Mouse (Mus musculus) forebrain, postnatal 0 days (tissue): ENCODE measurements at regions not wholly inside any gene's neighbourhood (a gene's known extent, or its start where the extent isn't known, plus 50 kb on each side); places are given as distances from the start of the nearest gene placed in this dataset.
"Not testable (repeated sequence)": the region's sequence is repeated elsewhere in the genome, so short reads cannot be mapped to it uniquely, and the experiment has no call there.

Experiments
- ATAC-seq: fragments of 200-750 bp; cut with Nextera tagmentation; 2 replicates; pipeline ENCODE4 v1.8.0; 2017; ENCODE audit warnings: mild to moderate bottlenecking, moderate library complexity
- DNase-seq: peaks from one replicate; pipeline ENCODE4 v3.0.0-alpha.2; 2015
- H3K27ac ChIP-seq: fragments of 300-500 bp; sonication (generic); 2 replicates; pipeline ENCODE4 v1.5.1; 2014; ENCODE audit warnings: low read depth, mild to moderate bottlenecking, antibody characterized with exemption, low read length, moderate library complexity, mixed read lengths
- H3K27me3 ChIP-seq: fragments of 300-500 bp; sonication (generic); 2 replicates; pipeline ENCODE4 v1.6.1; 2014; ENCODE audit warnings: mild to moderate bottlenecking, low read length, mixed read lengths; ENCODE audit not compliant: insufficient read depth
- H3K36me3 ChIP-seq: fragments of 300-500 bp; sonication (generic); 2 replicates; pipeline ENCODE4 v1.6.1; 2014; ENCODE audit warnings: mild to moderate bottlenecking, moderate library complexity; ENCODE audit not compliant: insufficient read depth
- H3K4me1 ChIP-seq: fragments of 300-500 bp; sonication (generic); 2 replicates; pipeline ENCODE4 v1.6.1; 2014; ENCODE audit warnings: antibody characterized with exemption; ENCODE audit not compliant: insufficient read depth
- H3K4me2 ChIP-seq: fragments of 300-500 bp; sonication (generic); 2 replicates; pipeline ENCODE4 v1.6.1; 2014; ENCODE audit warnings: low read depth, mild to moderate bottlenecking, moderate library complexity
- H3K4me3 ChIP-seq: fragments of 300-500 bp; sonication (generic); 2 replicates; pipeline ENCODE4 v1.5.1; 2014; ENCODE audit warnings: low read depth, low read length, mixed read lengths
- H3K9ac ChIP-seq: fragments of 300-500 bp; sonication (generic); 2 replicates; pipeline ENCODE4 v1.6.1; 2014; ENCODE audit warnings: mild to moderate bottlenecking
- H3K9me3 ChIP-seq: fragments of 300-500 bp; sonication (generic); 2 replicates; pipeline ENCODE4 v1.6.1; 2016; ENCODE audit warnings: low read length
- CTCF ChIP-seq: sonication (generic); IDR thresholded peaks from 2 replicates; pipeline ENCODE4 v1.5.1; 2016; ENCODE audit warnings: antibody characterized with exemption, control low read depth, low read depth
- WGBS: fragments of 180-500 bp; shearing (Covaris S2); extraction: QIAGEN DNeasy Blood & Tissue Kit; methylation state at CpG from one replicate; pipeline ENCODE4 v1.1.7; 2014; 5-methylcytosine and 5-hydroxymethylcytosine counted together

- no peak overlapping the region for H3K9ac ChIP-seq
- DNase-seq (no peak), ATAC-seq (no peak)
- 23% methylated on average over 4 of the region's 4 CpGs for WGBS
- H3K4me1 ChIP-seq: 0 out of 2 replicates have a peak, but pooled peaks cover 10% of the 10 kb centered on the region
- peaks cover 15% of the 10 kb centered on the region for H3K27me3 ChIP-seq
- TF ChIP-seq CTCF: no peak
- H3K9me3 ChIP-seq: no peaks in the 10 kb centered on the region
- H3K4me3 ChIP-seq: no peak overlapping the region
- H3K4me2 ChIP-seq: no peak overlapping the region
- no peak overlapping the region for H3K27ac ChIP-seq
- H3K36me3 ChIP-seq: no peaks in the 10 kb centered on the region
These were observed 132.0 kb upstream of the Kiz start for GRCm38 (mm10) chr2:146723671-146724070.

GRCm38 (mm10) chr2:146724142-146724679, 131.5 kb upstream of the Kiz start:
- no peak for TF ChIP-seq CTCF
- Histone ChIP-seq H3K27me3 (peaks cover 15% of the 10 kb centered on the region), H3K4me3 (no peak overlapping the region), H3K9me3 (no peaks in the 10 kb centered on the region), H3K27ac (no peak overlapping the region), H3K9ac (no peak overlapping the region), H3K36me3 (no peaks in the 10 kb centered on the region), H3K4me2 (no peak overlapping the region), H3K4me1 (0 out of 2 replicates have a peak, but pooled peaks cover 10% of the 10 kb centered on the region)
- DNase-seq (no peak), ATAC-seq (no peak)
- WGBS: 17% methylated on average over 10 of the region's 10 CpGs

GRCm38 (mm10) chr2:146724924-146725555, 130.6 kb upstream of the Kiz start:
- no peak for TF ChIP-seq CTCF
- no peak overlapping the region for H3K4me3 ChIP-seq
- H3K9me3 ChIP-seq: no peaks in the 10 kb centered on the region
- WGBS: 22% methylated on average over 9 of the region's 9 CpGs
- H3K27me3 ChIP-seq: peaks cover 15% of the 10 kb centered on the region
- DNase-seq (no peak), ATAC-seq (no peak)
- no peak overlapping the region for H3K27ac ChIP-seq
- H3K9ac ChIP-seq: no peak overlapping the region
- no peak overlapping the region for H3K4me2 ChIP-seq
- 0 out of 2 replicates have a peak, but pooled peaks cover 10% of the 10 kb centered on the region for H3K4me1 ChIP-seq
- H3K36me3 ChIP-seq: no peaks in the 10 kb centered on the region

DNA sequence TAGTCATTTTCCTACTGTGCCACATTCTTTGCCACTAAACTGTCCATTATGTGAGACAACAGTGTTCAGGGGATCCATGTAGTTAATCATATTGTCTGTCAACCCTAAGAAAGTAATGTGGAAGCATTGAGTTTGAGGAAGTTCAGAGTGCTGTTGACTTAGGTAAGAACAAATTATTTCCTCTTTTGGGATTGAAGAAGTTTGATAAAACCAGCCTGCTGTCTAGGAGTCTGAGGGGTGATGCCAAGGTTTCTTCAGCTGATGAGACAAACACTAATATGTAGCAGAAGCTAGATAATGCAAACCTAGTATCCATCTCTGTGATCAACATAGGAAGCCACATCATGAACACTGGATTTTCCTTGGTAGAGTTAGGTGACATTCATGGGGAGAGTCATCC, 127.0 kb upstream of the Kiz start:
- no peak overlapping the region for H3K27ac ChIP-seq
- no peaks in the 10 kb centered on the region for H3K9me3 ChIP-seq
- no peak overlapping the region for H3K9ac ChIP-seq
- no peaks in the 10 kb centered on the region for H3K27me3 ChIP-seq
- no peak for ATAC-seq
- H3K4me1 ChIP-seq: 0 out of 2 replicates have a peak, but pooled peaks cover under 1% of the 10 kb centered on the region
- no peak for DNase-seq
- no peak overlapping the region for H3K4me2 ChIP-seq
- H3K4me3 ChIP-seq: no peak overlapping the region
- no peak for TF ChIP-seq CTCF
- H3K36me3 ChIP-seq: no peaks in the 10 kb centered on the region

DNA sequence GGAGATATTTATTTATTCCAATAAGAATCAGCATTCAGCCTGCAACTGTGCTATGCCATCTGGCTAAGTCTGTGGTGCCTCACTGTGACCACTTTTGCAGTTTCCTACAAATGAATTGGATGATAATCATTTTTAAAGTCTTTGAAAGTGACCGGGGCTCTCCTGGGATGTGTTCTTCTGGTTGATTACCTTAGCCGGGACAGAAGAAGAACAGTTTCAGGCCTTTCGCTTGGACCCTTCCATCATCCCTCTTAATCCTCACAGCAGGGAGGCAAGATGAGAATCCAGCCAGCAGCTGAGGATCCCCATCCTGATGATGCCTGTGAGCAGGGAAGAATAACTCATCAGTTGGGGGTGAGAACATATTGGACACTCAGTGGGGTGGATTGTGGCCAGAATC, 124.6 kb upstream of the Kiz start:
- H3K36me3 ChIP-seq: no peaks in the 10 kb centered on the region
- H3K9ac ChIP-seq: no peak overlapping the region
- H3K27ac ChIP-seq: no peak overlapping the region
- WGBS: 25% methylated on average over 3 of the region's 3 CpGs
- ATAC-seq (no peak), DNase-seq (no peak)
- no peaks in the 10 kb centered on the region for H3K9me3 ChIP-seq
- H3K27me3 ChIP-seq: no peaks in the 10 kb centered on the region
- H3K4me1 ChIP-seq: no peaks in the 10 kb centered on the region
- no peak for TF ChIP-seq CTCF
- H3K4me3 ChIP-seq: no peak overlapping the region
- H3K4me2 ChIP-seq: no peak overlapping the region

GRCm38 (mm10) chr2:146732891-146733290, 122.8 kb upstream of the Kiz start:
- H3K9ac ChIP-seq, H3K36me3 ChIP-seq, H3K27me3 ChIP-seq, ATAC-seq, H3K4me2 ChIP-seq, H3K27ac ChIP-seq, H3K9me3 ChIP-seq, H3K4me1 ChIP-seq, H3K4me3 ChIP-seq, DNase-seq: not testable (repeated sequence)
- WGBS: 85% methylated on average over 2 of the region's 2 CpGs

DNA sequence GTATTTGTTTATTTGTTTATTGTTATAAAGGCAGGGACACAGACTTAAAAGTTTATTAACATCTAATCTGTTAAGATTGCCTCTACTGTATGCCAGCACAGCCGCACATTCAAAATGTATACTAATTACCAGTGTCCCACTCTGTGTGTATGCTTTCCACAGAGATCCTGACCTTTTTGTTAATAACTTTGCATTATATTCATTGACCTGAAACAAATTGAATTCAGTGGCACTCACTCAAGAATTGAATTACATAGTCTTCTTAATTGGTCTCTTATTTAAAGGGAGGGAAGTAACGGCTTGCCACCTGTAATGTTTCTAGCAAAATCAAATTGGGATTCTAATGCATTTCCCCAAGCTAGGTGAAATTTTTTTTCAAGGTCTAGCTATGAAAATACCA, 111.3 kb upstream of the Kiz start:
- Histone ChIP-seq H3K27ac (no peak overlapping the region), H3K9me3 (no peaks in the 10 kb centered on the region), H3K4me2 (no peak overlapping the region), H3K4me1 (peaks cover 5% of the 10 kb centered on the region; the same call in 1 of the 2 replicates), H3K9ac (no peak overlapping the region), H3K36me3 (no peaks in the 10 kb centered on the region), H3K4me3 (no peak overlapping the region), H3K27me3 (no peaks in the 10 kb centered on the region)
- TF ChIP-seq CTCF: no peak
- WGBS: 41% methylated on average over 2 of the region's 2 CpGs
- ATAC-seq: no peak
- DNase-seq: no peak
